Mouse (Mus musculus): ENCODE results near the gene Pip5k1c. TPM values are rescaled to one million over a fixed set of nuclear protein-coding genes. Genes with fewer than 3 reads are reported as not detected.

Gene Pip5k1c
- total RNA-seq, 1 experiment: 27.3 TPM

- Histone ChIP-seq H3K4me3 (ENCODE audit: insufficient read depth in 1 of 2, low read depth in 1 of 2, low read length in 2 of 2, poor library complexity in 1 of 2, severe bottlenecking in 1 of 2) (peak within 1 kb of the TSS; percentile 31 to 64; a peak in 3 of 4 replicates), H3K9me3 (ENCODE audit: control insufficient read depth, insufficient read depth, low read depth, low read length) (no peaks in the 10 kb centered on the region), H3K9ac (ENCODE audit: insufficient read depth, low read depth, low read length, poor library complexity, severe bottlenecking) (peak within 1 kb of the TSS; percentile 42), H3K36me3 (ENCODE audit: control insufficient read depth, insufficient read depth, low read length, poor library complexity, severe bottlenecking) (no peaks in the 10 kb centered on the region), H3K4me1 (ENCODE audit: control insufficient read depth in 2 of 2, insufficient read depth in 2 of 2, low read length in 2 of 2, poor library complexity in 1 of 2) (peaks cover 0 to 16% of the 10 kb centered on the region in 2 experiments; a peak in 2 of 4 replicates), H3K27ac (ENCODE audit: insufficient read depth, low read depth, low read length, poor library complexity, severe bottlenecking) (no peak within 1 kb of the TSS)
- TF ChIP-seq MAFK (IDR thresholded peaks at IDR 0.05; ENCODE audit: insufficient read depth, low read depth, low read length): no peak
- TF ChIP-seq ZC3H11A (IDR thresholded peaks at IDR 0.05; ENCODE audit: borderline replicate concordance, low read depth, low read length): no peak
- TF ChIP-seq CHD2 (IDR thresholded peaks at IDR 0.05; ENCODE audit: low read depth, low read length): no peak
- no peak for TF ChIP-seq ZNF384 (IDR thresholded peaks at IDR 0.05; ENCODE audit: low read depth, low read length)
- TF ChIP-seq HCFC1 (IDR thresholded peaks at IDR 0.05; ENCODE audit: borderline replicate concordance, insufficient read depth, low read length): no peak
- no peak for DNase-seq (ENCODE audit: low read depth, low spot score)
- in situ Hi-C loops (cut with MboI; ENCODE audit: low sequenced_read_pairs in 2 of 2, unreplicated experiment in 2 of 2): no loop called here
Measured at GRCm38 (mm10) chr10:81342686-81343505, 50.1 kb downstream of the Pip5k1c start, which contains the start of gene Gipc3. Gipc3 (minus strand) TSS chr10:81343266.

GRCm38 (mm10) chr10:81344421-81345161 lies 51.8 kb downstream of the Pip5k1c start:
- H3K4me3 ChIP-seq (ENCODE audit: insufficient read depth in 1 of 2, low read depth in 1 of 2, low read length in 2 of 2, poor library complexity in 1 of 2, severe bottlenecking in 1 of 2): no peak overlapping the region
- TF ChIP-seq ZNF384 (IDR thresholded peaks at IDR 0.05; ENCODE audit: low read depth, low read length): no peak
- no peak for TF ChIP-seq CHD2 (IDR thresholded peaks at IDR 0.05; ENCODE audit: low read depth, low read length)
- TF ChIP-seq MAFK (IDR thresholded peaks at IDR 0.05; ENCODE audit: insufficient read depth, low read depth, low read length): no peak
- TF ChIP-seq ZC3H11A (IDR thresholded peaks at IDR 0.05; ENCODE audit: borderline replicate concordance, low read depth, low read length): no peak
- TF ChIP-seq HCFC1 (IDR thresholded peaks at IDR 0.05; ENCODE audit: borderline replicate concordance, insufficient read depth, low read length): no peak
- H3K4me1 ChIP-seq (ENCODE audit: control insufficient read depth in 2 of 2, insufficient read depth in 2 of 2, low read length in 2 of 2, poor library complexity in 1 of 2): peaks cover 3 to 21% of the 10 kb centered on the region in 2 experiments; a peak in 3 of 4 replicates
- in situ Hi-C loops (cut with MboI; ENCODE audit: low sequenced_read_pairs in 2 of 2, unreplicated experiment in 2 of 2): no loop called here
- no peaks in the 10 kb centered on the region for H3K36me3 ChIP-seq (ENCODE audit: control insufficient read depth, insufficient read depth, low read length, poor library complexity, severe bottlenecking)
- H3K9me3 ChIP-seq (ENCODE audit: control insufficient read depth, insufficient read depth, low read depth, low read length): no peaks in the 10 kb centered on the region
- no peak for DNase-seq (ENCODE audit: low read depth, low spot score)
- no peak overlapping the region for H3K9ac ChIP-seq (ENCODE audit: insufficient read depth, low read depth, low read length, poor library complexity, severe bottlenecking)
- H3K27ac ChIP-seq (ENCODE audit: insufficient read depth, low read depth, low read length, poor library complexity, severe bottlenecking): no peak overlapping the region

GRCm38 (mm10) chr10:81345162-81345534 lies 52.4 kb downstream of the Pip5k1c start:
- Histone ChIP-seq H3K27ac (ENCODE audit: insufficient read depth, low read depth, low read length, poor library complexity, severe bottlenecking) (no peak overlapping the region), H3K4me1 (ENCODE audit: control insufficient read depth in 2 of 2, insufficient read depth in 2 of 2, low read length in 2 of 2, poor library complexity in 1 of 2) (peaks cover 4 to 18% of the 10 kb centered on the region in 2 experiments; a peak in 3 of 4 replicates), H3K4me3 (ENCODE audit: insufficient read depth in 1 of 2, low read depth in 1 of 2, low read length in 2 of 2, poor library complexity in 1 of 2, severe bottlenecking in 1 of 2) (no peak overlapping the region), H3K9ac (ENCODE audit: insufficient read depth, low read depth, low read length, poor library complexity, severe bottlenecking) (no peak overlapping the region), H3K36me3 (ENCODE audit: control insufficient read depth, insufficient read depth, low read length, poor library complexity, severe bottlenecking) (no peaks in the 10 kb centered on the region), H3K9me3 (ENCODE audit: control insufficient read depth, insufficient read depth, low read depth, low read length) (no peaks in the 10 kb centered on the region)
- no peak for TF ChIP-seq CHD2 (IDR thresholded peaks at IDR 0.05; ENCODE audit: low read depth, low read length)
- TF ChIP-seq MAFK (IDR thresholded peaks at IDR 0.05; ENCODE audit: insufficient read depth, low read depth, low read length): no peak
- TF ChIP-seq HCFC1 (IDR thresholded peaks at IDR 0.05; ENCODE audit: borderline replicate concordance, insufficient read depth, low read length): no peak
- TF ChIP-seq ZC3H11A (IDR thresholded peaks at IDR 0.05; ENCODE audit: borderline replicate concordance, low read depth, low read length): no peak
- TF ChIP-seq ZNF384 (IDR thresholded peaks at IDR 0.05; ENCODE audit: low read depth, low read length): no peak
- no peak for DNase-seq (ENCODE audit: low read depth, low spot score)
- in situ Hi-C loops (cut with MboI; ENCODE audit: low sequenced_read_pairs in 2 of 2, unreplicated experiment in 2 of 2): no loop called here

GRCm38 (mm10) chr10:81346453-81347067 lies 53.8 kb downstream of the Pip5k1c start:
- peaks cover 4 to 8% of the 10 kb centered on the region in 2 experiments; a peak in 3 of 4 replicates for H3K4me1 ChIP-seq (ENCODE audit: control insufficient read depth in 2 of 2, insufficient read depth in 2 of 2, low read length in 2 of 2, poor library complexity in 1 of 2)
- no peaks in the 10 kb centered on the region for H3K36me3 ChIP-seq (ENCODE audit: control insufficient read depth, insufficient read depth, low read length, poor library complexity, severe bottlenecking)
- no peaks in the 10 kb centered on the region for H3K9me3 ChIP-seq (ENCODE audit: control insufficient read depth, insufficient read depth, low read depth, low read length)
- in situ Hi-C loops (cut with MboI; ENCODE audit: low sequenced_read_pairs in 2 of 2, unreplicated experiment in 2 of 2): no loop called here
- no peak overlapping the region for H3K27ac ChIP-seq (ENCODE audit: insufficient read depth, low read depth, low read length, poor library complexity, severe bottlenecking)
- H3K9ac ChIP-seq (ENCODE audit: insufficient read depth, low read depth, low read length, poor library complexity, severe bottlenecking): peak overlapping the region; percentile 64; the same call in 1 of the 2 replicates
- peak overlapping the region; percentile 31 to 60 for H3K4me3 ChIP-seq (ENCODE audit: insufficient read depth in 1 of 2, low read depth in 1 of 2, low read length in 2 of 2, poor library complexity in 1 of 2, severe bottlenecking in 1 of 2)
- TF ChIP-seq MAFK (IDR thresholded peaks at IDR 0.05; ENCODE audit: insufficient read depth, low read depth, low read length) (no peak), HCFC1 (IDR thresholded peaks at IDR 0.05; ENCODE audit: borderline replicate concordance, insufficient read depth, low read length) (no peak), CHD2 (IDR thresholded peaks at IDR 0.05; ENCODE audit: low read depth, low read length) (no peak), ZNF384 (IDR thresholded peaks at IDR 0.05; ENCODE audit: low read depth, low read length) (no peak), ZC3H11A (IDR thresholded peaks at IDR 0.05; ENCODE audit: borderline replicate concordance, low read depth, low read length) (no peak)
- DNase-seq (ENCODE audit: low read depth, low spot score): no peak
